In genomic region chr5:25261452-25261851, GRCm38 (mm10) we compare ENCODE assay signal across 14 mouse cellular contexts. TPM values are rescaled to one million over a fixed set of nuclear protein-coding genes. Genes with fewer than 3 reads are reported as not detected.
"Had no signal": no experiment of that assay in that cellular context is flagged by ENCODE, and none has a peak within 500 bp of the region (broad histone marks: within the 10 kb centered on the region; RNA-seq: fewer than 3 reads in every experiment).

No protein-coding gene starts in this region.

- H3K27me3 ChIP-seq: hindbrain, embryonic 15.5 days; liver, embryonic 15.5 days; megakaryocyte, embryonic 14.5 days; midbrain, embryonic 13.5 days; neural tube, embryonic 12.5 days had no signal

- H3K9me3 ChIP-seq: hindbrain, embryonic 15.5 days; liver, embryonic 15.5 days; megakaryocyte, embryonic 14.5 days; midbrain, embryonic 13.5 days; neural tube, embryonic 12.5 days had no signal

- DNase-seq: layer of hippocampus, postnatal 36 days; lung, embryonic 14.5 days; lung, postnatal 10 days; thymus, postnatal 4 days had no signal

- ATAC-seq: intestine, postnatal 0 days; midbrain, embryonic 13.5 days had no signal

- H3K4me2 ChIP-seq: hindbrain, embryonic 15.5 days; liver, embryonic 11.5 days; liver, embryonic 15.5 days; lung, embryonic 14.5 days; midbrain, embryonic 13.5 days; neural tube, embryonic 12.5 days had no signal

- H3K27ac ChIP-seq: hindbrain, embryonic 15.5 days; liver, embryonic 15.5 days; macrophage; midbrain, embryonic 13.5 days; neural tube, embryonic 12.5 days; stomach, postnatal 0 days had no signal

- H3K4me1 ChIP-seq: hindbrain, embryonic 15.5 days; liver, embryonic 15.5 days; megakaryocyte, embryonic 14.5 days; midbrain, embryonic 13.5 days; neural tube, embryonic 12.5 days had no signal

- H3K9ac ChIP-seq: hindbrain, embryonic 15.5 days; liver, embryonic 15.5 days; lung, embryonic 14.5 days; midbrain, embryonic 13.5 days; neural tube, embryonic 12.5 days had no signal

- H3K4me3 ChIP-seq: hindbrain, embryonic 15.5 days; liver, embryonic 15.5 days; megakaryocyte, embryonic 14.5 days; midbrain, embryonic 13.5 days; neural tube, embryonic 12.5 days had no signal

RNA-seq across cellular contexts. Expression of gene E130116L18Rik, which starts 38.5 kb away (rescaled TPM):
- polyA plus RNA-seq: hindbrain, embryonic 15.5 days; limb, embryonic 14.5 days; liver, embryonic 11.5 days; liver, embryonic 15.5 days; lung, embryonic 14.5 days; macrophage; midbrain, embryonic 13.5 days; neural tube, embryonic 12.5 days had no signal
